Mouse (Mus musculus) kidney, adult 8-10 months (tissue): ENCODE results near the gene Higd1b.

Experiments used
- DNase-seq, 2 experiments: peaks; one replicate each; pipeline ENCODE4 v3.0.0; 2022

Higd1b gene

DNA sequence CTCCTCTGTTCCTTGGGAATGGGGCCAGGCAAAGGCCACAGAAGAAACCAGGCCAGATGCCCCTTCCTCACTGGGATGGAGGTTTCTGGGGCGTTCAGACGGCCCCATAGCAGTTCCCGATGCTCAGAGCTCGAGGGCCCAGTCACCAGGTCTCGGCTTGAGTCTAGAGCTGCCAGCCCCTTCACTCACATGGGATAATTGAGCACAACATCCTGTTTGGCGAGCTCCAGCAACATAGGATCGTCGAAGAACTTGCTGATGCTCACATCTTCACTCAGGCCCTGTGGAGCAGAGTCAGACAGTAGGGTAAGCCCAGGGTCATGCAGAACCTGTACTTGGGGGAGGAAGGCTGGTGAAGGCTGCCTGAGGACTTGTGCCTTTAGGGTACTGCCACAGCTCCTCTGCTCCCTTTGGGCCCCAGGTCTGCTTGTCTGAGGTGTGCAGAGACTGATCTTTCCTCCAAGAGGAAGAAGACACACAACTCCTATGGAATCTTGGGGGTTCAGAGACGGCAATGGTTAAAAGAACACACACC, 3.0 kb downstream of the Higd1b start:
- DNase-seq = no peak

DNA sequence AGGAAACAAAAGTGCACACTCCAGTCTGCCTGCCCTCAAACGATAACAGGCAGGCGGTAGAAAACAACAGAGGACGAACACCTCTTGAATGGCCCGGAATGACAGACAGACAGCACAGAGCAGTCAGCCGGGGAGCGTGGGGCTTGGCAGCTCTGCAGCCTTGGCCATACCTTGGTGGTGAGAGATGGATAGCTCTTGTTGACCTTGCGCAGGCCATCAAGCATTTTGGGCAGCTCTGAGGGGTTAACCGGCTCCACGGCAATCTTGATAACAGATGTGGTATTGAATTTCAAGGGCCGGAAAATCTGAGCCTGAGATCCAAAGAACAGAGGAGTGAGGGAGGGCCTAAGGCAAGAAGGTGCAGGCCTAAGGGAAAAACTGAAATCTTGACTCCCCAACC, 10.3 kb downstream of the Higd1b start:
- no peak for DNase-seq

- DNase-seq = peak; percentile 35 to 73
Measured at GRCm38 (mm10) chr11:102851883-102852282, 16.2 kb downstream of the Higd1b start.

DNA sequence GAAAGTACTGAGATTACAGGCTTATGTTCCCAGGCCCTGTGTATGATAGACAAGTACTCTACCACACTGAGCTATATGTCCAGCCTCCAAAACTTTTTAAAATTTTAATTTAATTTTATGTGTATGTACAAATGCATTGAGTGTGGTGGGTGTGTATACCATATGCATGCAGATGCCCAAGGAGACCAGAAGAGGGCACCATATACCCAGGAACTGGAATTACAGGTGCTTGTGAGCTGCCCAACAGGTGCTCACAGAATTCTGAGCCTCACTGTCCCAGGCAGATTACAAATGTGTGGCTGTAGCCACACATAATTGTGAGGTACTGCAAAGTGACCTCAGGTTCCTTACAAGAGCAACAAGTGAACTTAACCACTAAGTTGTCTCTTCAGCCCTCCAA, 18.1 kb downstream of the Higd1b start:
- DNase-seq = no peak

- no peak for DNase-seq
Measured at GRCm38 (mm10) chr11:102855941-102856340, 20.3 kb downstream of the Higd1b start.

GRCm38 (mm10) chr11:102858951-102859350, 23.3 kb downstream of the Higd1b start:
- DNase-seq = no peak

DNA sequence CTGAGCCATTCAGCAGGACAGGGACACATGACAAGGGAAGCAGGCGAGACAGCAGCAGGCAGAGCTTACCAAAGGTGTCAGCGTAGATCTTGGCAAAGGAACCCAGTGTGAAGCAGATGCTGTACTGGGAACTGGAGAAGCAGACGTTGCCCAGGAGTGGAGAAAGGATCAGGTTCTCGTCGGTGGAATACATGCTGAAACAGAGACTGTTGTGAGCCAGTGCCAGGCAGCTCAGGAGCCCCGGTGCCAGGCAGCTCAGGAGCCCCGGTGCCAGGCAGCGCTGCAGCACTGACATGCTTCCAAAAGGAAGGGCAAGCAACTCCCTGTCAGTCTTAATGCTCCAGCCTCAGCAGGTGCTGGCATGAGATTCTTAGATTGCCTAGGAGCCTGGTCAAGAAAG, 24.3 kb downstream of the Higd1b start:
- DNase-seq = no peak

GRCm38 (mm10) chr11:102864272-102864671, 28.6 kb downstream of the Higd1b start:
- DNase-seq = peak; percentile 37 to 79

- DNase-seq = no peak
Measured at GRCm38 (mm10) chr11:102874801-102875334, 39.2 kb downstream of the Higd1b start.

DNA sequence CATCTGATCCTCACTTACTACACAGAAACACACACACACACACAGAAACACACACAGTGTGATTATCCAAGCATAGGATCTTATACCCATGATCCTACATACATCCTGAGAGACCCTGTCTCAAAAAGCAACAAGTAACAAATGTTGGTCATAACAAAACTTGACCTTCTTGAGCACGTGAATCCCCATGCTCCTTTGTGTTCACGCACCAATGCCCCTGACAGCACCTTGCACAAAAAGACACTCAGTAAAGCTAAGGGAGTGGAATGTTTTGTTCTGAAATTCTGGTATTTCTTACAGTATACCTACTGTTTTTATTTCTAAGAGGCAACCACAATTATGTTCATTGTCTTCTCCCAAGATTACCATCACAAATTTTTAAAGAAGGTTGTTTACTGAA, 43.9 kb downstream of the Higd1b start:
- DNase-seq = no peak

GRCm38 (mm10) chr11:102880585-102881313, 45.1 kb downstream of the Higd1b start, which contains the start of the genes Eftud2 and Ccdc103:
TSS of gene Eftud2 (minus strand) at chr11:102880985.
TSS of gene Ccdc103 (plus strand) at chr11:102881204.
- DNase-seq = peak; percentile 88 to 93

- DNase-seq = no peak
Measured at GRCm38 (mm10) chr11:102881314-102882198, 45.9 kb downstream of the Higd1b start.

DNA sequence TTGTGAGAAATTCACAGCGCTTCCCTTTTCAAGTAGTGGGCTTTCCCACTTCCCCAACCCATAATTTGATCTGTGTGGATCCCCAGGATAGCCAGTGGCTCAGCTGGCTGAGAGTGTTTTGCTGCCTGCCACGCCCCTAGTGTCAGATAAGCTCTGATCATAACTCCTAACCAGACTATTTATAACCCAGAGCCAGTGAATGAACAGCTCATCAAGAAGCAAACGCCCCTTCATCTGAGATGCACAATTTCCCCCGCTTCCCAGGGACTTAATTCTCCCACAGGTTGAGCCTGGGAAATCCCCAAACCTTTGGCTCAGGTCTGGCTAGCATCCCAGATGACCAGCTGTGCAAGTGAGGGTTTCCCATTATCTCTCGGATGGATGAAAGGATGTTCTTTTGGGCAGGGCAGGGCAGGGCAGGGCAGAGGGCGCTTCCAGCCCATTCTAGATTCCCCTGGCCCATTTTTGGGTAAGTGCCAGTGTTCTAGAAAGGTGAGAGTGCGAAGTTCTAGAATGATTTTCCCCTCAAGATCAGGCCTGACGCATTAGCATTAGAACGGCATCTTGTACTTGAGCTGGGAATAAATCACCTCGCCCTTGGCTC, 49.1 kb downstream of the Higd1b start, which contains the start of gene Fam187a:
Gene Fam187a (plus strand): TSS at position 554 of the 604 bp plus-strand sequence.
- DNase-seq = no peak

- no peak for DNase-seq
Measured at GRCm38 (mm10) chr11:102887433-102887832, 51.8 kb downstream of the Higd1b start.
